Mouse (Mus musculus): ENCODE measurements around the gene 4931428F04Rik. TPM values are rescaled to one million over a fixed set of nuclear protein-coding genes. Genes with fewer than 3 reads are reported as not detected.
A peak's percentile ranks its signal among the peaks of the same experiment; 100 is the strongest.

Gene 4931428F04Rik
- polyA plus RNA-seq, 1 experiment: 6.0 TPM

DNA sequence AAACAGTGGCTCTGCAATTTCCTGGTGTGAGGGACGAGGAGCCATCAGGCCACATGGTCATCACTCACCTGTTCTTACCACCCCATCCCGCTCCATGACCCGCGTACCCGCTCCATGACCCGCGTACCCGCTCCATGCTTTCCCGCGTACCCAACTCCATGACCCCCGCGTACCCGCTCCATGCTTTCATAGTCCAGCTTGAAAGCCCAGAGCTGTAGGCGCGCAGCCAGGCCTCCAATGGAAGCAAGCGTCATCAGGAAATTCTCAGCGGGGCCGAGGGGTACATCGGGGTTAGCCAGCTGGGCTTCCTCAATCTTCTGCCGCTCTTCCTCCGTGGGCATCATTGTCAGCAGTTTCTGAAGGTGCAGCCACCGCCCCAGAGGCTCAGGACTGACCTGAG is 41.8 kb upstream of the 4931428F04Rik start:
- no peaks in the 10 kb centered on the region for H3K27me3 ChIP-seq (ENCODE audit: control insufficient read depth, insufficient read depth, insufficient read length)
- peaks cover 29% of the 10 kb centered on the region for H3K79me2 ChIP-seq (ENCODE audit: control insufficient read depth, insufficient read depth)
- no peak overlapping the region for H3ac ChIP-seq (ENCODE audit: control insufficient read depth, insufficient read length, low read depth)
- TF ChIP-seq MYOD1 (IDR thresholded peaks at IDR 0.05; ENCODE audit: control insufficient read depth, insufficient read length, low read depth): no peak
- TF ChIP-seq CEBPB (IDR thresholded peaks at IDR 0.05; ENCODE audit: low read depth): no peak
- TF ChIP-seq CTCF (IDR thresholded peaks at IDR 0.05; ENCODE audit: control insufficient read depth, insufficient read depth, insufficient read length): no peak
- TF ChIP-seq FOSL1 (IDR thresholded peaks at IDR 0.05; ENCODE audit: insufficient read depth, low read length, poor library complexity, severe bottlenecking): no peak
- no peak for TF ChIP-seq MAX (IDR thresholded peaks at IDR 0.05)
- no peak for TF ChIP-seq USF1 (IDR thresholded peaks at IDR 0.05; ENCODE audit: low read depth)
- TF ChIP-seq MYOG (IDR thresholded peaks at IDR 0.05; ENCODE audit: control insufficient read depth, extremely low read depth, insufficient read length): no peak
- H3K36me3 ChIP-seq (ENCODE audit: control insufficient read depth, insufficient read depth): peaks cover 87% of the 10 kb centered on the region
- no peak overlapping the region for H3K4me3 ChIP-seq (ENCODE audit: insufficient read depth, poor library complexity, severe bottlenecking)
- H3K79me3 ChIP-seq (ENCODE audit: low read depth): peaks cover 15% of the 10 kb centered on the region

DNA sequence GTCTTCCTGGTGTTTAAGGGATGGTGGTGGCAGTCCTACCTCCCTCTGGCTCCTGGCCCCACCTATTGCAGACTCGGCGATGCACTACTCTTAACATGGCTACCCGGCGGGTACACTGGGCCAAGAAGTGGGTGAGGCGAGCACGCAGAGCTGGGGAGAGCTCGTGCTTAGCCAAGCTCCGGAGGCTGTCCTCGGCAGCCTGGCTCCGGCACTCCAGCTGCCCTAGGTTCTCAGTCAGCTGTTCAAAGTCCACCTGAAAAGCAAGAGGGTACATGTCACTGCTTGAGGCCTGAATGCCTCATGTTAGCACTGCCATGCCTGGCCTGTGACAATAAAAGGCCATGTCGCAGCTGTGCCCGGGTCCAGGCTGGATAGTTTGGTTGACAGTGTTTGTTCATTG is 40.7 kb upstream of the 4931428F04Rik start:
- Histone ChIP-seq H3K4me3 (ENCODE audit: insufficient read depth, poor library complexity, severe bottlenecking) (no peak overlapping the region), H3ac (ENCODE audit: control insufficient read depth, insufficient read length, low read depth) (no peak overlapping the region), H3K79me2 (ENCODE audit: control insufficient read depth, insufficient read depth) (peaks cover 38% of the 10 kb centered on the region), H3K27me3 (ENCODE audit: control insufficient read depth, insufficient read depth, insufficient read length) (no peaks in the 10 kb centered on the region), H3K36me3 (ENCODE audit: control insufficient read depth, insufficient read depth) (peaks cover 75% of the 10 kb centered on the region), H3K79me3 (ENCODE audit: low read depth) (peaks cover 18% of the 10 kb centered on the region)
- TF ChIP-seq FOSL1 (IDR thresholded peaks at IDR 0.05; ENCODE audit: insufficient read depth, low read length, poor library complexity, severe bottlenecking): no peak
- no peak for TF ChIP-seq MYOG (IDR thresholded peaks at IDR 0.05; ENCODE audit: control insufficient read depth, extremely low read depth, insufficient read length)
- TF ChIP-seq USF1 (IDR thresholded peaks at IDR 0.05; ENCODE audit: low read depth): no peak
- no peak for TF ChIP-seq CTCF (IDR thresholded peaks at IDR 0.05; ENCODE audit: control insufficient read depth, insufficient read depth, insufficient read length)
- no peak for TF ChIP-seq MYOD1 (IDR thresholded peaks at IDR 0.05; ENCODE audit: control insufficient read depth, insufficient read length, low read depth)
- TF ChIP-seq MAX (IDR thresholded peaks at IDR 0.05): no peak
- TF ChIP-seq CEBPB (IDR thresholded peaks at IDR 0.05; ENCODE audit: low read depth): no peak

DNA sequence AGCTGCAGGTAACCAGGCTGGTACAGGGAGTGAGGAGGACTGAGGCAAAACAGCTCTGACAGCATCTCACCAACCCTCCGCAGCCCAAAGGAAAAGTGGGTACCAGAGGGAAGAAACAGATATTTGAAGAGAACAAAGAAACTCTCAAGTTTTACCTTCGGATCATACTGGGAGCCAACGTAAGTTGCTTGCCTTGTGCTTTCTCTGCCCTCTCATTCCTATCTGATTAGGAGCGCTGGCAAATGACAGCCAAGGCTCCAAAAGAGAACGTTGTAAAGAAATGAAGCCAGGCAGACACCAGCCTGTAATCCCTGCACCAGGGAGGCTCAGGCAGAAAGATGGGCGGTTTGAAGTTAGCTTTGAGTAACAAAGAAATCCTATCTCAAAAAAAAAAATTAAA is 37.3 kb upstream of the 4931428F04Rik start:
- no peaks in the 10 kb centered on the region for H3K27me3 ChIP-seq (ENCODE audit: control insufficient read depth, insufficient read depth, insufficient read length)
- peaks cover 20% of the 10 kb centered on the region for H3K79me3 ChIP-seq (ENCODE audit: low read depth)
- H3ac ChIP-seq (ENCODE audit: control insufficient read depth, insufficient read length, low read depth): peak overlapping the region; percentile 70
- peaks cover 63% of the 10 kb centered on the region for H3K36me3 ChIP-seq (ENCODE audit: control insufficient read depth, insufficient read depth)
- H3K4me3 ChIP-seq (ENCODE audit: insufficient read depth, poor library complexity, severe bottlenecking): peak overlapping the region; percentile 98
- H3K79me2 ChIP-seq (ENCODE audit: control insufficient read depth, insufficient read depth): peaks cover 46% of the 10 kb centered on the region
- TF ChIP-seq CTCF (IDR thresholded peaks at IDR 0.05; ENCODE audit: control insufficient read depth, insufficient read depth, insufficient read length): no peak
- TF ChIP-seq FOSL1 (IDR thresholded peaks at IDR 0.05; ENCODE audit: insufficient read depth, low read length, poor library complexity, severe bottlenecking): no peak
- no peak for TF ChIP-seq MYOG (IDR thresholded peaks at IDR 0.05; ENCODE audit: control insufficient read depth, extremely low read depth, insufficient read length)
- TF ChIP-seq MYOD1 (IDR thresholded peaks at IDR 0.05; ENCODE audit: control insufficient read depth, insufficient read length, low read depth): no peak
- no peak for TF ChIP-seq MAX (IDR thresholded peaks at IDR 0.05)
- TF ChIP-seq USF1 (IDR thresholded peaks at IDR 0.05; ENCODE audit: low read depth): no peak
- TF ChIP-seq CEBPB (IDR thresholded peaks at IDR 0.05; ENCODE audit: low read depth): no peak

DNA sequence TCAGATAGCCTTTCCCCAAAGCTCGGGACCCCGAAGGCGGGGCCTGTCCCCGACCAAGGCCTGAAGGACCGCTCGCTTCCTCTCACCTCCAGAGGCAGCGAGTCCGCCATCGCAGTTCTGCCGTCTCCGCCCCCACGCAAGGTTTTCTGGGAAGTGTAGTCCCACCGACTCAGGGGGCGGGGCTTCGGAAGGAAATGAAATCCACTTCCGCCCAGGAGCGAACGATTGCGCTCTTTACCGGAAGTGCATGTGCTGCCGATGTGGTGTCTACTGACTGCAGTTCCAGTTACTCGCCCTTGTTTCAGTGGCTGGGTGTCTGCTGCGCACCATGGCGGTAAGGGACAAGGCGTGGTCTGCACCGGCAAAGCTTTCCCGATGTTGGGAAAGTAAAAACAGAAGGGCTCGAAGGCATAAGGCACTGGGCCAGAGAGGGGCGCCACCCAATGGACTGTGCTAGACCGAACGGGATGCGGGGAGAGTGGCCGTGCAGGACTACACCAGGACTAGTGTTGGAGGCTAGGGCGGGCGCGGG is 36.5 kb upstream of the 4931428F04Rik start, which contains the start of the genes Lrrc29 and Tmem208:
Gene Lrrc29 (minus strand): TSS at position 138 of the 532 bp plus-strand sequence.
Gene Tmem208 (plus strand): TSS at position 214 of the 532 bp plus-strand sequence.
- peak; percentile 61 for TF ChIP-seq CTCF (IDR thresholded peaks at IDR 0.05; ENCODE audit: control insufficient read depth, insufficient read depth, insufficient read length)
- TF ChIP-seq MAX (IDR thresholded peaks at IDR 0.05): peak; percentile 92
- TF ChIP-seq FOSL1 (IDR thresholded peaks at IDR 0.05; ENCODE audit: insufficient read depth, low read length, poor library complexity, severe bottlenecking): no peak
- TF ChIP-seq MYOG (IDR thresholded peaks at IDR 0.05; ENCODE audit: control insufficient read depth, extremely low read depth, insufficient read length): no peak
- peak; percentile 24 for TF ChIP-seq CEBPB (IDR thresholded peaks at IDR 0.05; ENCODE audit: low read depth)
- TF ChIP-seq MYOD1 (IDR thresholded peaks at IDR 0.05; ENCODE audit: control insufficient read depth, insufficient read length, low read depth): no peak
- TF ChIP-seq USF1 (IDR thresholded peaks at IDR 0.05; ENCODE audit: low read depth): no peak
- Histone ChIP-seq H3K79me2 (ENCODE audit: control insufficient read depth, insufficient read depth) (peaks cover 46% of the 10 kb centered on the region), H3K27me3 (ENCODE audit: control insufficient read depth, insufficient read depth, insufficient read length) (no peaks in the 10 kb centered on the region), H3K4me3 (ENCODE audit: insufficient read depth, poor library complexity, severe bottlenecking) (peak within 1 kb of the TSS; percentile 98), H3ac (ENCODE audit: control insufficient read depth, insufficient read length, low read depth) (peak within 1 kb of the TSS; percentile 71), H3K36me3 (ENCODE audit: control insufficient read depth, insufficient read depth) (peaks cover 63% of the 10 kb centered on the region), H3K79me3 (ENCODE audit: low read depth) (peaks cover 20% of the 10 kb centered on the region)

DNA sequence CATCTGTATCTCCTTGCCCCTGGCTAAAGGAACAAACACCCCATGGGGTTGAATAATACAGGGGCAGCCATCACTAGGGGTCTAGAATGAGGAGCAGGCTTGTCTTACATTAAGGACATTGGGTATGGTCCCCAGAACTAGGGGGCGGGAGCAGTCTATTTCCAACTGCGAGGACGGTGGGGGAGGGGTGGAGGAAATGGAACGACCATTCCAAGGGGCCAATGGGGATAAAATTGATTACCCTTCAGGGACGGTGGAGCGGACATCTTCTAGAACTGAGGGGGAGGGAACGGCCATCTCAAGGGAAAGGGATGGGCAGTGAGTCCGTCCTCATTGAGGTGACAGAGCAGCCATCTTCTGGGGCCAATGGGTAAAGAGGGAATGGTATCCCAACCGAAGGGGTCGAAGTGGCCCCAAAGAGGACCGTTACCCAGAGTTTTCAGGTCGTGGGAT is 36.0 kb upstream of the 4931428F04Rik start:
- Histone ChIP-seq H3K79me3 (ENCODE audit: low read depth) (peaks cover 20% of the 10 kb centered on the region), H3K36me3 (ENCODE audit: control insufficient read depth, insufficient read depth) (peaks cover 58% of the 10 kb centered on the region), H3K4me3 (ENCODE audit: insufficient read depth, poor library complexity, severe bottlenecking) (peak overlapping the region; percentile 98), H3K27me3 (ENCODE audit: control insufficient read depth, insufficient read depth, insufficient read length) (no peaks in the 10 kb centered on the region), H3ac (ENCODE audit: control insufficient read depth, insufficient read length, low read depth) (peak overlapping the region; percentile 71), H3K79me2 (ENCODE audit: control insufficient read depth, insufficient read depth) (peaks cover 46% of the 10 kb centered on the region)
- TF ChIP-seq CEBPB (IDR thresholded peaks at IDR 0.05; ENCODE audit: low read depth) (no peak), MYOD1 (IDR thresholded peaks at IDR 0.05; ENCODE audit: control insufficient read depth, insufficient read length, low read depth) (no peak), CTCF (IDR thresholded peaks at IDR 0.05; ENCODE audit: control insufficient read depth, insufficient read depth, insufficient read length) (no peak), USF1 (IDR thresholded peaks at IDR 0.05; ENCODE audit: low read depth) (no peak), FOSL1 (IDR thresholded peaks at IDR 0.05; ENCODE audit: insufficient read depth, low read length, poor library complexity, severe bottlenecking) (no peak), MYOG (IDR thresholded peaks at IDR 0.05; ENCODE audit: control insufficient read depth, extremely low read depth, insufficient read length) (no peak)

Measured in C2C12 (cell line).